Mouse (Mus musculus) forebrain, embryonic 10.5 days (tissue): Measurements from ENCODE around the gene Rap2a. TPM values are rescaled to one million over a fixed set of nuclear protein-coding genes. Genes with fewer than 3 reads are reported as not detected.

Experiments
- DNase-seq: peaks from one replicate; pipeline ENCODE4 v3.0.0-alpha.2; 2017; ENCODE audit warnings: low spot score; ENCODE audit errors: extremely low spot score
- H3K27ac ChIP-seq: fragments of 300-500 bp; sonication (generic); 2 replicates; pipeline ENCODE4 v1.5.1; 2016; ENCODE audit warnings: mild to moderate bottlenecking
- H3K27me3 ChIP-seq: fragments of 300-500 bp; sonication (generic); 2 replicates; pipeline ENCODE4 v1.6.1; 2016; ENCODE audit warnings: mild to moderate bottlenecking; ENCODE audit not compliant: poor library complexity, severe bottlenecking
- H3K36me3 ChIP-seq: fragments of 300-500 bp; sonication (generic); replicated peaks from 2 replicates; pipeline ENCODE4 v1.6.1; 2016; ENCODE audit warnings: mild to moderate bottlenecking, moderate library complexity
- H3K4me1 ChIP-seq: fragments of 300-500 bp; sonication (generic); 2 replicates; pipeline ENCODE4 v1.6.1; 2016
- H3K4me3 ChIP-seq: fragments of 300-500 bp; sonication (generic); 2 replicates; pipeline ENCODE4 v1.5.1; 2016; ENCODE audit warnings: mild to moderate bottlenecking, moderate library complexity
- H3K9me3 ChIP-seq: fragments of 300-500 bp; sonication (generic); 2 replicates; pipeline ENCODE4 v1.6.1; 2016; ENCODE audit warnings: mild to moderate bottlenecking, moderate library complexity
- WGBS: fragments of 180-500 bp; shearing (Covaris S2); methylation state at CpG from one replicate; pipeline ENCODE4 v1.1.7; 2016; 5-methylcytosine and 5-hydroxymethylcytosine counted together
- polyA plus RNA-seq: library from polyadenylated mRNA; unstranded; fragments of >200 nt; fragmentation: Nextera tagmentation; extraction: Ambion mirVana; gene quantifications from 2 replicates; pipeline ENCODE4 v1.2.1, GENCODE M21; 2016

The Rap2a gene
- polyA plus RNA-seq, 1 experiment from 2014 or later, result 7.7 TPM

- Histone ChIP-seq H3K4me1 (peaks cover 11% of the 10 kb centered on the region), H3K36me3 (peaks cover 42% of the 10 kb centered on the region), H3K27ac (no peak overlapping the region), H3K4me3 (no peak overlapping the region), H3K9me3 (no peaks in the 10 kb centered on the region), H3K27me3 (no peaks in the 10 kb centered on the region)
- 97% methylated on average over 12 of the region's 12 CpGs for WGBS
- DNase-seq, result no peak
Observed at GRCm38 (mm10) chr14:120503641-120504040, 25.4 kb downstream of the Rap2a start.

GRCm38 (mm10) chr14:120504423-120504822 is 26.2 kb downstream of the Rap2a start:
- no peak for DNase-seq
- Histone ChIP-seq H3K27me3 (no peaks in the 10 kb centered on the region), H3K36me3 (peaks cover 46% of the 10 kb centered on the region), H3K27ac (no peak overlapping the region), H3K4me3 (no peak overlapping the region), H3K4me1 (peaks cover 11% of the 10 kb centered on the region), H3K9me3 (no peaks in the 10 kb centered on the region)
- WGBS, result 87% methylated on average over 12 of the region's 12 CpGs

GRCm38 (mm10) chr14:120504928-120505461 is 26.8 kb downstream of the Rap2a start:
- H3K4me1 ChIP-seq, result peaks cover 11% of the 10 kb centered on the region
- H3K4me3 ChIP-seq, result no peak overlapping the region
- no peak overlapping the region for H3K27ac ChIP-seq
- DNase-seq, result no peak
- WGBS, result 96% methylated on average over 18 of the region's 18 CpGs
- H3K9me3 ChIP-seq, result no peaks in the 10 kb centered on the region
- peaks cover 46% of the 10 kb centered on the region for H3K36me3 ChIP-seq
- H3K27me3 ChIP-seq, result no peaks in the 10 kb centered on the region

- Histone ChIP-seq H3K27me3 (no peaks in the 10 kb centered on the region), H3K4me3 (no peak overlapping the region), H3K9me3 (no peaks in the 10 kb centered on the region), H3K27ac (no peak overlapping the region), H3K36me3 (peaks cover 46% of the 10 kb centered on the region), H3K4me1 (peaks cover 11% of the 10 kb centered on the region)
- 95% methylated on average over 6 of the region's 6 CpGs for WGBS
- no peak for DNase-seq
Observed at GRCm38 (mm10) chr14:120505918-120506317, 27.7 kb downstream of the Rap2a start.

GRCm38 (mm10) chr14:120507516-120507915 is 29.3 kb downstream of the Rap2a start:
- Histone ChIP-seq H3K9me3 (no peaks in the 10 kb centered on the region), H3K36me3 (peaks cover 38% of the 10 kb centered on the region), H3K4me3 (no peak overlapping the region), H3K27ac (0 out of 2 replicates have a peak overlapping the region, but pooled peaks have one; percentile 44), H3K4me1 (peaks cover 11% of the 10 kb centered on the region), H3K27me3 (no peaks in the 10 kb centered on the region)
- 55% methylated on average over 12 of the region's 12 CpGs for WGBS
- no peak for DNase-seq

GRCm38 (mm10) chr14:120508566-120509365 is 30.5 kb downstream of the Rap2a start:
- 91% methylated on average over 16 of the region's 16 CpGs for WGBS
- no peaks in the 10 kb centered on the region for H3K9me3 ChIP-seq
- peaks cover 11% of the 10 kb centered on the region for H3K4me1 ChIP-seq
- DNase-seq, result no peak
- H3K4me3 ChIP-seq, result no peak overlapping the region
- H3K36me3 ChIP-seq, result peaks cover 33% of the 10 kb centered on the region
- no peak overlapping the region for H3K27ac ChIP-seq
- no peaks in the 10 kb centered on the region for H3K27me3 ChIP-seq

GRCm38 (mm10) chr14:120509366-120509640 is 31.1 kb downstream of the Rap2a start:
- DNase-seq, result no peak
- no peak overlapping the region for H3K27ac ChIP-seq
- no peak overlapping the region for H3K4me3 ChIP-seq
- H3K36me3 ChIP-seq, result peaks cover 27% of the 10 kb centered on the region
- H3K9me3 ChIP-seq, result no peaks in the 10 kb centered on the region
- H3K4me1 ChIP-seq, result peaks cover 11% of the 10 kb centered on the region
- no peaks in the 10 kb centered on the region for H3K27me3 ChIP-seq
- 88% methylated on average over 5 of the region's 5 CpGs for WGBS

- WGBS, result 84% methylated on average over 5 of the region's 5 CpGs
Observed at GRCm38 (mm10) chr14:120511821-120512220, 33.6 kb downstream of the Rap2a start.

GRCm38 (mm10) chr14:120514821-120515271 is 36.6 kb downstream of the Rap2a start:
- no peak for DNase-seq
- no peak overlapping the region for H3K4me3 ChIP-seq
- no peak overlapping the region for H3K27ac ChIP-seq
- no peaks in the 10 kb centered on the region for H3K9me3 ChIP-seq
- no peaks in the 10 kb centered on the region for H3K36me3 ChIP-seq
- no peaks in the 10 kb centered on the region for H3K4me1 ChIP-seq
- no peaks in the 10 kb centered on the region for H3K27me3 ChIP-seq
- WGBS, result 80% methylated on average over 4 of the region's 4 CpGs

More at GRCm38 (mm10) chr14:120511821-120512220, 33.6 kb downstream of the Rap2a start:
- no peak overlapping the region for H3K4me3 ChIP-seq
- H3K27ac ChIP-seq, result no peak overlapping the region
- peaks cover 8% of the 10 kb centered on the region for H3K4me1 ChIP-seq
- H3K36me3 ChIP-seq, result peaks cover 5% of the 10 kb centered on the region; the same call in 1 of the 2 replicates
- no peaks in the 10 kb centered on the region for H3K9me3 ChIP-seq
- no peak for DNase-seq
- no peaks in the 10 kb centered on the region for H3K27me3 ChIP-seq

- H3K36me3 ChIP-seq, result no peaks in the 10 kb centered on the region
- 79% methylated on average over 1 of the region's 1 CpGs for WGBS
- H3K4me1 ChIP-seq, result no peaks in the 10 kb centered on the region
- no peaks in the 10 kb centered on the region for H3K9me3 ChIP-seq
- DNase-seq, result no peak
- no peaks in the 10 kb centered on the region for H3K27me3 ChIP-seq
- H3K27ac ChIP-seq, result no peak overlapping the region
- H3K4me3 ChIP-seq, result no peak overlapping the region
Observed at GRCm38 (mm10) chr14:120515376-120515775, 37.1 kb downstream of the Rap2a start.

GRCm38 (mm10) chr14:120518706-120519105 is 40.5 kb downstream of the Rap2a start:
- 92% methylated on average over 5 of the region's 5 CpGs for WGBS
- Histone ChIP-seq H3K36me3 (no peaks in the 10 kb centered on the region), H3K27ac (no peak overlapping the region), H3K4me3 (no peak overlapping the region), H3K9me3 (no peaks in the 10 kb centered on the region), H3K27me3 (no peaks in the 10 kb centered on the region), H3K4me1 (no peaks in the 10 kb centered on the region)
- no peak for DNase-seq

- no peaks in the 10 kb centered on the region for H3K4me1 ChIP-seq
- H3K27ac ChIP-seq, result no peak overlapping the region
- H3K9me3 ChIP-seq, result no peaks in the 10 kb centered on the region
- WGBS, result 80% methylated on average over 1 of the region's 1 CpGs
- no peak for DNase-seq
- H3K27me3 ChIP-seq, result no peaks in the 10 kb centered on the region
- H3K4me3 ChIP-seq, result no peak overlapping the region
- no peaks in the 10 kb centered on the region for H3K36me3 ChIP-seq
Observed at GRCm38 (mm10) chr14:120519921-120520320, 41.7 kb downstream of the Rap2a start.

- Histone ChIP-seq H3K4me3 (no peak overlapping the region), H3K27ac (no peak overlapping the region), H3K36me3 (no peaks in the 10 kb centered on the region), H3K4me1 (no peaks in the 10 kb centered on the region), H3K9me3 (no peaks in the 10 kb centered on the region), H3K27me3 (no peaks in the 10 kb centered on the region)
- 78% methylated on average over 3 of the region's 3 CpGs for WGBS
- no peak for DNase-seq
Observed at GRCm38 (mm10) chr14:120520843-120521242, 42.6 kb downstream of the Rap2a start.
